Mouse (Mus musculus) cortical plate, adult 2 months (tissue): ENCODE results near the gene Hsdl2.

Experiments
- CTCF ChIP-seq: fragments of 200-500 bp; IDR thresholded peaks from 2 replicates; pipeline ENCODE4 v1.5.1; 2011; ENCODE audit warnings: mild to moderate bottlenecking, control low read depth, low read length; ENCODE audit not compliant: insufficient read depth; ENCODE audit errors: extremely low read depth
- POLR2A ChIP-seq: fragments of 200-500 bp; IDR thresholded peaks from 2 replicates; pipeline ENCODE4 v1.6.1; 2011; ENCODE audit warnings: mild to moderate bottlenecking, low read length, control low read depth; ENCODE audit not compliant: insufficient read depth; ENCODE audit errors: extremely low read depth

DNA sequence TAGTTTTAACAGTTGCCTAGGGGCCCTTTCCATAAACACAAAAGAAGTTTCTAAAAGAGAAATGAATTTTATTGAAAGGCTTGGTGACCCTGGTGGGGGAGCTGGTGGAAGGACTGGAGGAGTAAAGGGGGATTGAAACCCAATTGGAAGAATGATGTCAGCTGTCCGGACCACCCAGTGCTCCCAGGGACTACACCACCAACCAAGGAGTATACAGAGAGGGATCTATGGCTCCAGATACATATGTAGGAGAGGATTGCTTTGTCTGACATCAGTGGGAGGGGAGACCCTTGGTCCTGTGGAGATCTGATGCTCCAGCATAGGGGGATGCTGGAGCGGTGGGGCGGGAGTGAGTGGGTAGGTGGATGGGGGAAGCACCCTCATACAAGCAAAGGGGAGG lies 24.1 kb downstream of the Hsdl2 start:
- TF ChIP-seq POLR2A (no peak), CTCF (no peak)
